Mouse (Mus musculus): Measurements from ENCODE around the gene Fam131b. TPM values are rescaled to one million over a fixed set of nuclear protein-coding genes. Genes with fewer than 3 reads are reported as not detected.

Fam131b gene
- polyA plus RNA-seq, 1 experiment from 2014 or later, result 0.89 TPM

DNA sequence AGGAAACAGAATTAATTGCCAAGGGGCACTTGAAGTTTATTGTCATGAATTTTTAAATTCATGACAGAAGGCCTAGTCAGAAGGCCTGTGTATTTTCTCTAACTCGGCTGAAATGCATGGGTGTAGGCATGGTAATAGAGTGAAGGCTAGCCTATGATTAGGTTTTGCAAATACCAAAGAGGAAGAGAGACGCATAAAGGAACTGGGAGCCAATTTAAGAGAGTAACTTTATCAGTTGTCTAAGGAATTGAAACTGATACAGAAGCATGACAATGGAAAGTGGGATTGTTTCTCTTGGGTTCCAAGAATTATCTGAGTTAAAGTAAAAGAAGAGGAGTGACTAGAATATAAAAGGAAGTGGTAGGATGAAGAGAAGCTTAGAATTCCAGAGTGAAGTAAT is 14.7 kb upstream of the Fam131b start:
- CTCF ChIA-PET, result interaction anchor here (1.3 to 1.9 kb wide), 2 partner anchors 9 to 14 kb away, joined by 4 to 8 read pairs; no protein-coding TSS in a partner anchor
- TF ChIP-seq CTCF (IDR thresholded peaks at IDR 0.05), result no peak
- DNase-seq (ENCODE audit: low read depth, low spot score), result no peak
- ATAC-seq, result no peak
- POLR2A ChIA-PET, result no interaction called here
- no peaks in the 10 kb centered on the region for H3K27me3 ChIP-seq
- in situ Hi-C loops (cut with MboI; ENCODE audit: low pct_unique_long_range_greater_than_20kb), result loop anchor here (25.0 kb wide), 1 partner anchor 523 kb away; no protein-coding TSS in a partner anchor

DNA sequence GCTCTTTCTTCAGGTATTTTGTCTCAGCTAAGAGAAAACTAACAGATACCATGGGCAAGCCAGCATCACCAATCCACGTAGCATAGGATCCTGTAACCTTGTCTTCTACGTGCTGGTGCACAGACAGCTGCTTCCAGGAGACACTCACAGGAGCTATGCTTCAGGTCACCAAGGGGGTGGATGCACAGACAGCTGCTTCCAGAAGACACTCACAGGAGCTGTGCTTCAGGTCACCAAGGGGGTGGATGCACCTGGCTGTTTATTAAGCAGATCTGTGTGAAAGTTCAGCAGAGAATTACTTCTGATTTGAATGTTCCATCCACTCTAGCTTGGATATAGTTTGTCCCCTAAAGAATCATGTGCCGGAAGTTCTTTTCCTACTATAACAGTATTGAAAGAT is 6.5 kb upstream of the Fam131b start:
- no peak for DNase-seq (ENCODE audit: low read depth, low spot score)
- ChIA-PET POLR2A (interaction anchor here (1.3 kb wide), 1 partner anchor 18 kb away, joined by 3 read pairs; no protein-coding TSS in a partner anchor), CTCF (interaction anchor here (1.2 to 2.1 kb wide), 4 partner anchors 10 to 53 kb away, joined by 3 to 8 read pairs (median 6); no protein-coding TSS in a partner anchor)
- TF ChIP-seq CTCF (IDR thresholded peaks at IDR 0.05), result no peak
- ATAC-seq, result no peak
- H3K27me3 ChIP-seq, result no peaks in the 10 kb centered on the region
- in situ Hi-C loops (cut with MboI; ENCODE audit: low pct_unique_long_range_greater_than_20kb), result loop anchor here (25.0 kb wide), 1 partner anchor 531 kb away; no protein-coding TSS in a partner anchor

DNA sequence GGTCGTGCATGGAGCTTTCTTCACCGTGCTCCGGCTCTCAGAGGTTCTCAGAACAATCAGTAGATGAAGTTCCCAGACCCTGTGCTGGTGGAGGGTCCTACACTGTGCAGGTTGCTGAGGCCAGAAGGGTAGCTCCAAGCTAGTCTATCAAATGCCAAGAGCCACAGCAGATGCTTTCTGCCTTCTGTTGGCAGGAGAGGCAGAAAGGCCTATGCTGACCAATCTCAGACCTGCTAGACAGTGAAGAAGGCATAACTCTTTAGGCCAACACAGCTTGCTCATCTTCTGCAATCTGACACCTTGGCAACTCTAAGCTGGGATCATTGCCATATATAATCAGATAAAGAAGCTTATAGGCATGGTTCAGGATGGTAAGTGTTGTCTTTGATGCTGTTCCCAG is 5.8 kb upstream of the Fam131b start:
- ChIA-PET POLR2A (no interaction called here), CTCF (interaction anchor here (1.2 to 2.1 kb wide), 3 partner anchors 10 to 52 kb away, joined by 3 to 8 read pairs (median 6); no protein-coding TSS in a partner anchor)
- TF ChIP-seq CTCF (IDR thresholded peaks at IDR 0.05), result no peak
- in situ Hi-C loops (cut with MboI; ENCODE audit: low pct_unique_long_range_greater_than_20kb), result loop anchor here (25.0 kb wide), 1 partner anchor 532 kb away; no protein-coding TSS in a partner anchor
- no peaks in the 10 kb centered on the region for H3K27me3 ChIP-seq
- ATAC-seq (no peak), DNase-seq (ENCODE audit: low read depth, low spot score) (no peak)

DNA sequence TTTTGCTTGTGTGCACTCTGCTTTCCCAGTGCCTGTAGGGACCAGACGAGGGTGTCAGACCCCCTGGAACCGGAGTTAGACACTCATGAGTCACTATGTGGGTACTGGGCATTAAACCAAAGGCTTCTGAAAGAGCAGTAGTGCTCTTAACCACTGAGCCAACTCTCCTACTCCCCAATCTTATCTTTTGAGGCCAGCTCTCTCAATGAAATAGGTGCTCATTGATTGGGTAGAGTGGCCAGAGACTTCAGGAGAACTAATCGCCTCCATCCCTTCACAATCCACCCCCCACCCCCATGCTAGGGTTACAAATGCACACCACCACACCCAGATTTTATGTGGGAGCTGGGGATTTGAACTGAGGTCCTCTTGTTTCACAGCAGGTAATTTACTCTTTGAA is 4.3 kb upstream of the Fam131b start:
- no peak for ATAC-seq

DNA sequence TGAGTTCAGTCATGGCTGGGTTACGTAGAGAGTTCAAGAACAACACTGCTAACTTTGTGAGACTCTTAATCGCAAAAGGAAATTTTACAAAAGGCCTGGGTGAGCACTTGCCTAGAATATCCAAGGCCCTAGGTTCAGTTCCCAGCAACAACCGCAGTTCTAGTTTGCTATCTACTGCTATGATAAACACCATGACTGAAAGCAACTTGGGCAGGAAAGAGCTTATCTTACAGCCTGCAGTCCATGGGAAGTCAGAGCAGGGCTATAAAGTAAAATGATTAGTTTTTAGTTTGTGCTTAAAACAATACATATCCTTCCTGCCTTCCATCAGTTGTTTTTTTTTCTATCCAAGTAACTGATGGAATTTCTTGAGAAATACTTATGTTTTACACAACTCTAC is 2.1 kb upstream of the Fam131b start:
- DNase-seq (ENCODE audit: low read depth, low spot score), result no peak
- POLR2A ChIA-PET, result no interaction called here
- in situ Hi-C loops (cut with MboI; ENCODE audit: low pct_unique_long_range_greater_than_20kb), result loop anchor here (5.0 to 25.0 kb wide), 2 partner anchors 99 to 536 kb away; no protein-coding TSS in a partner anchor
- no peak for ATAC-seq
- H3K27me3 ChIP-seq, result no peaks in the 10 kb centered on the region
- no peak for TF ChIP-seq CTCF (IDR thresholded peaks at IDR 0.05)
- CTCF ChIA-PET, result interaction anchor here (1.6 to 2.0 kb wide), 3 partner anchors 11 to 71 kb away, joined by 5 to 15 read pairs (median 8); no protein-coding TSS in a partner anchor

More for the DNA sequence above, 4.3 kb upstream of the Fam131b start:
- CTCF ChIA-PET, result interaction anchor here (1.7 to 1.9 kb wide), 2 partner anchors 10 to 23 kb away, joined by 4 to 5 read pairs; no protein-coding TSS in a partner anchor
- no peak for TF ChIP-seq CTCF (IDR thresholded peaks at IDR 0.05)
- in situ Hi-C loops (cut with MboI; ENCODE audit: low pct_unique_long_range_greater_than_20kb), result loop anchor here (5.0 to 25.0 kb wide), 2 partner anchors 101 to 534 kb away; no protein-coding TSS in a partner anchor
- POLR2A ChIA-PET, result interaction anchor here (0.6 kb wide), 1 partner anchor 25 kb away, joined by 6 read pairs; no protein-coding TSS in a partner anchor
- no peaks in the 10 kb centered on the region for H3K27me3 ChIP-seq
- no peak for DNase-seq (ENCODE audit: low read depth, low spot score)

DNA sequence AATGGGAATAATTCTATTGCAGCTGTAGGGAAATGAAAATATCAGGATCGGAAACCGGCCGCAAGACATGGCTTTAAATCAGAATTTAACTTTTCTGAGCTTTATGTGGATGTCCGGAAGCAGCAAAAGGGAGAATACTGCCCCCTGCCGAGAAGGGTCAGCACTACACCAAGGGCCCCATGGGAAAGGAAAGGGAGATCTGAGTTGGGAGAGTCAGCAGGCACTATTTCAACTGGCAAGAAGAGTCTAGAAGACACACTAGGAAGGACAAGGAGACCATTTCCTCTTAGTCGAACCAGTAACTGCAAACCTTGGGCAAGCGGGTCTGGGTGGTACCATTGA is 796 bp upstream of the Fam131b start:
- POLR2A ChIA-PET, result no interaction called here
- no peaks in the 10 kb centered on the region for H3K27me3 ChIP-seq
- DNase-seq (ENCODE audit: low read depth, low spot score) (peak; percentile 15), ATAC-seq (peak; percentile 68)
- in situ Hi-C loops (cut with MboI; ENCODE audit: low pct_unique_long_range_greater_than_20kb), result loop anchor here (5.0 to 25.0 kb wide), 2 partner anchors 98 to 537 kb away; no protein-coding TSS in a partner anchor
- CTCF ChIA-PET, result interaction anchor here (0.7 to 2.1 kb wide), 24 partner anchors 9 to 119 kb away, joined by 3 to 15 read pairs (median 4); partner anchors contain the start of genes Clcn1 and Zyx
- TF ChIP-seq CTCF (IDR thresholded peaks at IDR 0.05), result no peak

DNA sequence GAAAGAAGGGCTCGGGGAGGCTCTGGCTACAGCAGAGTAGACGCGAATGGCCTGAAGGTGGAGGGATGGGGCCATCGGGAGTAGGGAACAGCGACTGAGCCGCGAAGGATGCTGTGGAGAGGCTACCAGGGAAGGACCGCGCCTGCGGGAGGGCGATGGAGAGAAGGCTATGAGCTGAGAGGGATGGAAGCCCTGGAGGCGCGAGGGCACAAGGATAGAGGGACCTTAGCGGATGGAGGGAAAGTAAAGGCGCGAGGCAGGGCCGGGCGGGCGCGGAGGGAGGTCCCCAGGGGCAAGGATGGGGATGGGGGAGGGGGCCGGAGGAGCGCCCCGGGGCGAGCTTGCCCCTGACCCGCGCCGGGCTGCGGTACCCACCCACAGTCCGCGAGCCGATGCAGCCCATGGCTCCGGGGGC is 369 bp downstream of the Fam131b start:
- DNase-seq (ENCODE audit: low read depth, low spot score), result no peak
- TF ChIP-seq CTCF (IDR thresholded peaks at IDR 0.05), result no peak
- peak; percentile 57 for ATAC-seq
- ChIA-PET POLR2A (no interaction called here), CTCF (interaction anchor here (1.1 to 2.1 kb wide), 8 partner anchors 10 to 97 kb away, joined by 3 to 7 read pairs (median 4); no protein-coding TSS in a partner anchor)
- no peaks in the 10 kb centered on the region for H3K27me3 ChIP-seq
- in situ Hi-C loops (cut with MboI; ENCODE audit: low pct_unique_long_range_greater_than_20kb), result no loop called here

DNA sequence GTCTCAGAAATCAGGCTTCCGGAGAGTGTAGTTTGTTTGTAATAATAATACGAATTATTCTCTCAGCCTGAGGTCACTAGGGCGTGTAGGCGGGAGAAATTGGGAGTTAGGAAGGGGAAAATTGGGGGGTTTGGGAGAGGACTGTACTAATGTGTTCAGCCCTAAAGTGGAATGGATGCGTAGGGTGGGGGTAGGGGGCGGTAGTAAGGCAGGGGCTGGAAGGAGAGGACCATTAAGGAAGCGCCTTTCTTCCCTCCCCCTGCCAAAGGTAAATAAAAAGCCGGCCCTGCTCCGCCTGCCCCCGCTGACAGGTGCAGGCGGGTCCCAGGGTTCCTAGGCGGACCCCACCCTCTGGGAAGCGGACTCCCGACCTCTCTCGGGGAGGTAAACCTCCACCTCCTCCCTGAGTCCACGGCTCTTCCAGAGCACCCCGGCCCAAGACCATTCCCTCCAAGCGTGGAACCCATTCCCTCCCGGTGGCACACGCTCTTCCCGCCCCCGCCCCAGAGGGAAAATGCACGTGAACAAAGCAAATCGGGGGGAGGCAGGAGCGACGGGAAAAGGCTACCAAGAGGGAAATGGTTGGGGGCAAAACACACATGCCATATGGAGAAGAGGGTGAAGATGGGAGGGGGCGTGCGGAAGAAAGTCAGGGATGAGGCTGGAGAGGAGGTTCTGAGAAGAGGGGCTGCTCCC is 924 bp downstream of the Fam131b start:
- in situ Hi-C loops (cut with MboI; ENCODE audit: low pct_unique_long_range_greater_than_20kb), result no loop called here
- ChIA-PET POLR2A (no interaction called here), CTCF (interaction anchor here (2.1 kb wide), 1 partner anchor 9 kb away, joined by 7 read pairs; no protein-coding TSS in a partner anchor)
- no peak for DNase-seq (ENCODE audit: low read depth, low spot score)
- no peak for ATAC-seq
- H3K27me3 ChIP-seq, result no peaks in the 10 kb centered on the region
- no peak for TF ChIP-seq CTCF (IDR thresholded peaks at IDR 0.05)

DNA sequence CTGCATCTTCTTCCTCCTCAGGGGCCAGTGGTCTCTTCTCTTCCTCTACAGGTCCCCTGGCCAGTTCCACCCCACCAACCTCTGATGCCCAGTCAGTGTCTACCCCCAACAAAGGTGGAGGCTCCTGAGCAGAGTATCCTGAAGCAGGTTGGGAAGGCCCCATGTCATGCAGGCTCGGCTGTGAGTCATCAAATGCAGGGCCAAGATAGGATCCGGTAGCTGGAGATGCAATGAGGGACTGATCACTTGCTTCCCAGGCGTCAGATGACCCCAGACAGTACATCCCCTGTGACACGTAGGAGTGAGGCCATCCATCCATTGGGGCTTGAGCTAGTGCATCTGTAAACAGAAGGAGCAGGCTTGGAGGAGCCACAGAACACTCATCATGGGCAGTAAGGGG is 6.2 kb downstream of the Fam131b start:
- ChIA-PET CTCF (interaction anchor here (1.5 to 1.8 kb wide), 2 partner anchors 11 to 19 kb away, joined by 5 read pairs; no protein-coding TSS in a partner anchor), POLR2A (no interaction called here)
- ATAC-seq (no peak), DNase-seq (ENCODE audit: low read depth, low spot score) (no peak)
- H3K27me3 ChIP-seq, result no peaks in the 10 kb centered on the region
- in situ Hi-C loops (cut with MboI; ENCODE audit: low pct_unique_long_range_greater_than_20kb), result no loop called here
- no peak for TF ChIP-seq CTCF (IDR thresholded peaks at IDR 0.05)

DNA sequence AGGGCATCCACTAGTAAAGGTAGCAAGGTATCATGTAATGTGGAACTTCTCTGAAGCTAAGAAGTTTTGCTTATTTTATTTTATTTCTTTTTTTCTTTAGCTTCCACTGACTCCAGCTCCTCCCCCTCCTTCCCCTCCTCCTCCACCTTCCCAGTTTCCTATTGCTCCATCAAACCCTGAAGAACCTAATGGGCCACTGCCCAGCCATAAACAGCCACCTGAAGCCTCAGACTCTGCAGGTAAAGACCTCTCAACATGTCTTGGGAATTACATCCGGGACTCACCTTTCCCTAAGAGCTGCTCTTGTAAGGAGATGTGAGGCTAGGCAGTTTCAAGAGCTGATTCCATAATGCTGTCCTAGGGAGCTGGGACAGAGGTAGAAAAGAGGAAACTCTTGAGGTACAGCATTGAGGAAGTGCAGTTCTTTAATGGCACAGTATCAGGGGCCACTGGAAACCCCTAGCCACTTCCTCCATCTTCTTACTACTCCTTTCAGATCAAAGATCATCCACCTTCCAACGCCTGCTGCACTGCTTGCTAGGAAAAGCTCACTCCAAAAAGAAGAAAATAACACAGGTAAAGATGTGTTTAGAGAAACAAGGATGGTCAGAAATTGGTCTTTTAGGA is 13.9 kb downstream of the Fam131b start:
- ATAC-seq (no peak), DNase-seq (ENCODE audit: low read depth, low spot score) (no peak)
- no peaks in the 10 kb centered on the region for H3K27me3 ChIP-seq
- no peak for TF ChIP-seq CTCF (IDR thresholded peaks at IDR 0.05)
- CTCF ChIA-PET, result interaction anchor here (1.1 to 1.9 kb wide), 5 partner anchors 9 to 277 kb away, joined by 3 to 10 read pairs (median 4); partner anchors contain the start of gene Fam131b
- in situ Hi-C loops (cut with MboI; ENCODE audit: low pct_unique_long_range_greater_than_20kb), result no loop called here
- POLR2A ChIA-PET, result no interaction called here
